Mouse (Mus musculus): ENCODE data around the gene Prkn. TPM values are rescaled to one million over a fixed set of nuclear protein-coding genes. Genes with fewer than 3 reads are reported as not detected.

Gene Prkn
- total RNA-seq, 2 experiments from 2014 or later, result 15.1 to 16.9 TPM

- intact Hi-C loops (cut with DNase I), result no loop called here
Observed at GRCm38 (mm10) chr17:11817886-11818285, 977.7 kb downstream of the Prkn start.

GRCm38 (mm10) chr17:11819506-11819905 is 979.3 kb downstream of the Prkn start:
- intact Hi-C loops (cut with DNase I), result no loop called here
- no peak for DNase-seq (ENCODE audit: extremely low spot score in 1 of 2, low spot score in 2 of 2)

More at GRCm38 (mm10) chr17:11817886-11818285, 977.7 kb downstream of the Prkn start:
- DNase-seq (ENCODE audit: extremely low spot score in 1 of 2, low spot score in 2 of 2), result no peak

DNA sequence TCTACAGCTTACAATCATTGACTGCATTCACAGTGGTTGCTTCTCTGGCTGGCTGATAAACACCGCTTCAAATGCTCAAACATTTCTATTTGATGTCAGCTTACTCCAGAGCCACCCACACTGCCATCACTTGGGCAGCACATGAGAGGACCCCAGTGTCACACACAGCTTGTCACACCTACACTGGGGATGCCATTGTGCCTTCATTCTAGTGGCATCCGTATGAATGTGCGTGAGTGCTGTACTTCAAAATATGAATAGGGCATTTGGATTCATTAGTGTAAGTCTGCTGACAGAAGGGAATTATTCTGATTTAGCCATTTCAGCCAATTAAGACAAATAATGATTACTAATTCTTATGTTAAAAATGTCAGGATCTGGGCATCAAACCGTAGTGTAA is 980.6 kb downstream of the Prkn start:
- no peak for DNase-seq (ENCODE audit: extremely low spot score in 1 of 2, low spot score in 2 of 2)
- intact Hi-C loops (cut with DNase I), result no loop called here

DNA sequence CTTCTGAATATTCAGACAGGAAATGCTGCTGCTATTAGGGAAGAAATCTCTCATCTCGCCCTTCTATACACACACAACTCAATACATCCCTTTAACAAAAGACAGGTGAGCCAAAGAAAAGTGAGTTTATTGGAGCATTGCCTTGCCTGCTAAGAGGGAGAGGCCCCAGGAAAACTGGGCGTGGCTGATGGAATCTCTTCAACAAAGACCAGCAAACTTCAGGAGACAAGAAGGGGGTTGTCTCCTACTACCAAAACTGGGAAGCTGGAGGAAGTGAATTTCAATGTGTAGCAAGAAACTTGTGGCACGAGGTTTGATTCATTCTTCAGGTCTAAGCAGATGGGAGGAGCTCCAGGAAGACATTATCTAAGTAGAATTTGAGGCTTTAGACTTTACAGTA is 989.3 kb downstream of the Prkn start:
- no peak for DNase-seq (ENCODE audit: extremely low spot score in 1 of 2, low spot score in 2 of 2)
- intact Hi-C loops (cut with DNase I), result no loop called here

GRCm38 (mm10) chr17:11837121-11837520 is 996.9 kb downstream of the Prkn start:
- DNase-seq (ENCODE audit: extremely low spot score in 1 of 2, low spot score in 2 of 2), result no peak
- intact Hi-C loops (cut with DNase I), result no loop called here

- no peak for DNase-seq (ENCODE audit: extremely low spot score in 1 of 2, low spot score in 2 of 2)
- intact Hi-C loops (cut with DNase I), result no loop called here
Observed at GRCm38 (mm10) chr17:11844436-11844835, 1004.3 kb downstream of the Prkn start.

- intact Hi-C loops (cut with DNase I), result no loop called here
- no peak for DNase-seq (ENCODE audit: extremely low spot score in 1 of 2, low spot score in 2 of 2)
Observed at GRCm38 (mm10) chr17:11844989-11845388, 1004.8 kb downstream of the Prkn start.

DNA sequence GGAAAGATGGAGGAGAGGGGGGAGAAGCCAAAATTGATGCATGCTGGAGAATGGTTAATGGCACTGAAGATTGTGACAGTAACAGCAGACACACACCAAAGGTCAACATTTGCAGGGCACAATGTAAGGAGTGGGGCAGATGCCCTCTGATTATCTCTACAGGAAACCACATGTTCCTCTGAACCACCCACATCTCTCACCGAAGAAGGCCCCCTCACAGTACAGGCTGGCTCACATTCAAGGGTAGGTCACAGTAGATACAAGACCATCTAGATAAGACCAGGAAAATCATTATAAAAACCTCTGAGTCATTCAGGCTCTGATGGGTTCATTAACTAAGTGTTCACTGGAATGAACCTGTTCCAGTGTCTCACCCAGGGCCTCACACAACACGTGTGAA is 1005.3 kb downstream of the Prkn start:
- intact Hi-C loops (cut with DNase I), result no loop called here
- DNase-seq (ENCODE audit: extremely low spot score in 1 of 2, low spot score in 2 of 2), result no peak

DNA sequence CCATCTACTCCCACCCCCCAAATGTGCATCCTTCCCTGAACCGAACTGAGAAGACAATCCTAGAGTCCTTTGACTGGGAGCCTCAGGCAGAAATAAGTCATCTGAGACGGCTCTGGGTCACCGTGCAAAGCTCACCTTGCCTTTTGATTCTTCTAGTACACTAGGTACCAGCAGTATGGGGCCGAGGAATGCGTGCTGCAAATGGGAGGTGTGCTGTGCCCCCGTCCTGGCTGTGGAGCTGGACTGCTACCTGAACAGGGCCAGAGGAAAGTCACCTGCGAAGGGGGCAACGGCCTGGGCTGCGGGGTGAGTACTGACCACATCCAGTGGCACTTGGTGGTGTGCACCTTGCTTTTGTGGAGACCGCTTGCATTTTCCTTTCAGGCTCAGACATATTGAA is 1014.4 kb downstream of the Prkn start:
- intact Hi-C loops (cut with DNase I), result no loop called here
- no peak for DNase-seq (ENCODE audit: extremely low spot score in 1 of 2, low spot score in 2 of 2)

DNA sequence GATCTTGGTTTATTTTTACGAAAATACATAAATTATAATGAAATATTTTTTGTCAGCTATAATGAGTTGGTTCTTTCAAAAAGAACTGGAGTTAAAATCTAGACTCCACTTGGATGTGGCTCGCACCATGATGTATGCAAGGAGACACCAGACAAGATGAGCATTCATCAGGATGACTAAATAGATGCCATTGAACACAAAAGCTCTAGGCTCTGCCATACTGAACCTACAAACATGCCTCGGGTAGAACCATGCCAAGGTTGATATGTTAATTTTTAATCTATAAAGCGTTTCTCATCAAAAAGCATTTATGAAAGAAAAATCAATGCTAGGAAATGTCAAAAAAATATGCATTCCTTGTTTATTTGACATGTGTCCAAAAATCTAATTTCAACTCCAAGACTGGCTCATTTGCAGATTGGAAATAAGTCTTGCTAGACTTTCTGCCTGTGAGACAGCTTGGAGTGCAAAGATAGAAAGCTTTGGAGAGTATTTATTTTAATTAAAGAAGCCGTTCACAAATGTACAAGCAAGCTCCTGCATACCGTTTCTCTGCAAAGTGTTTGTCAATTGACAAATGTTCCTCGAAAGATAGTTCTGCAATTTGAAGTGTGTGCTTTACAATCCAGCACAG is 1018.7 kb downstream of the Prkn start:
- intact Hi-C loops (cut with DNase I), result no loop called here
- DNase-seq (ENCODE audit: extremely low spot score in 1 of 2, low spot score in 2 of 2), result no peak

- intact Hi-C loops (cut with DNase I), result no loop called here
- peak in 1 of 2 experiments; percentile 25 for DNase-seq (ENCODE audit: extremely low spot score in 1 of 2, low spot score in 2 of 2)
Observed at GRCm38 (mm10) chr17:11861178-11861577, 1021.0 kb downstream of the Prkn start.

- DNase-seq (ENCODE audit: extremely low spot score in 1 of 2, low spot score in 2 of 2), result no peak
- intact Hi-C loops (cut with DNase I), result no loop called here
Observed at GRCm38 (mm10) chr17:11862360-11862759, 1022.2 kb downstream of the Prkn start.

DNA sequence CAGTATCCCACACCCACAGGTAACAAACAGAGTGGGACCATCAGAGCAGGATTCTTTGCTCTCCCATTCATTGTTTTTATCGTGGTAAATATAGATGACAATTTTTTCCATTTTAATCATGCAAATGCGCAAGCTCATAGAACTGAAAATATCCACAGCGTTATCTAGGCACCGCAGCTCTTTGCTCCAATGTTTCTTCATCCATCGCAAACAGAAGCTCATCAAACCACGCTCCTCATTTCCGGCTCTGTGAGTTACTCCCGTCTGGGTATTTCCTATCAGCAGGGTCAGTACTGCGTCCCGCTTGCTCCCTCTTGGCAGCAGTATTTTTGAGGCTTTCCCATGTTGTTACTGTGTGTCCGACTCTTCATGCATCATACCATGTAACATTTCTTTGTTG is 1022.8 kb downstream of the Prkn start:
- DNase-seq (ENCODE audit: extremely low spot score in 1 of 2, low spot score in 2 of 2), result no peak
- intact Hi-C loops (cut with DNase I), result no loop called here

- DNase-seq (ENCODE audit: extremely low spot score in 1 of 2, low spot score in 2 of 2), result no peak
- intact Hi-C loops (cut with DNase I), result no loop called here
Observed at GRCm38 (mm10) chr17:11866231-11866630, 1026.0 kb downstream of the Prkn start.

DNA sequence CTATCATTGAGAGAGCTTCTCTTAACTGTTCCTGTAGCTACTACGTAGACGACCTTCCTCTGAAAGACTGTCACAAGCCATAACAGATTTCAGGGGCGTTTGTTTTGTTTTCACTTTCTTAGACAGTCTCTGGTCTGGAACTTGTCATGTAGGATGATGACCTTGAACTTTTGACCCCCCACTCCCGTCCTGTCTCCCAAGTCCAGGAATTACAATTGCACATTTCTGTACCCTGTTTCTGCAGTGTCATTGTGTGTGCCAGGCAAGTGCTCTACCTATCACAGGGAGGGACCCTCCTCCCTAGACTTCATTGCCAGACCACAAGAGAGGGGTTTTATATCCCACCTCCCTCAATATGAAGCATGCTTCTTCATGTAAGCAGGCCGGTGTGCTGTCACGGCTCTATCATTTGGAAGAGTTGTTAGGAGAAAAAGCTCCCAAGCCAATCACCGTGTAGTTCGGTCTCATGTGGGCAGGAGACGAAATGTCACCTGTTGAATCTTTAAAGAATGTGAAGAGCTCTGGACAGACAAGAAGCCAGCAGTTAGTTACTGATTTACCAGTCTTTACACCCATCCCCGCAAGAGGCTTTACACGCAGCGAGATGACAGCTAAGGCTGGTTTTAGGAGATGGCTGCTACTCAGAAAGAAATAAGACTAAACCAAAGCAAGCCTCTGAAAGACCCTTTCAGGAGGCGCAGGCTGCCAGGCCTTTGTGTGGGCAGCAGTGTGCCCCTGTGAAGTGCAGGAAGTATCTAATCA is 1027.3 kb downstream of the Prkn start:
- DNase-seq (ENCODE audit: extremely low spot score in 1 of 2, low spot score in 2 of 2), result no peak

DNA sequence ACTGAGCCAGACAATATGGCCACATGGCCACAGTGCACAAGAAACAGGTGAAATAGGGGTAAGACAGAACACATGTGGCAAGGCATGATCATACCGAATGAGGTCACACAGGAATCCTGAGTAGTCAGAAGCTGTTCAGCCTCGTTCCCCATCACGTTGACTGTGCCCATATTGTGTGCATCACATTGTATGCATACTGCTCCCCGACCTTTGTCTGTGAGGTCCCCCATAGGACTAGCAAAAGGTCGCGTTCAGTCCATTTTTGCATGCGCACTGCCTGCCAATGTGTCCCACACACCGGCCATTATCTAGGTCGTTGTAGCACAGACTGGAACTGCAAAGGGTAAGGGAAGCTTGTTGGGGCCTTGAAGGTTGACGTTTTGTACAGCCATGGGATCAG is 1030.4 kb downstream of the Prkn start:
- intact Hi-C loops (cut with DNase I), result no loop called here
- DNase-seq (ENCODE audit: extremely low spot score in 1 of 2, low spot score in 2 of 2), result no peak

More for the DNA sequence above, 1027.3 kb downstream of the Prkn start:
- intact Hi-C loops (cut with DNase I), result no loop called here

DNA sequence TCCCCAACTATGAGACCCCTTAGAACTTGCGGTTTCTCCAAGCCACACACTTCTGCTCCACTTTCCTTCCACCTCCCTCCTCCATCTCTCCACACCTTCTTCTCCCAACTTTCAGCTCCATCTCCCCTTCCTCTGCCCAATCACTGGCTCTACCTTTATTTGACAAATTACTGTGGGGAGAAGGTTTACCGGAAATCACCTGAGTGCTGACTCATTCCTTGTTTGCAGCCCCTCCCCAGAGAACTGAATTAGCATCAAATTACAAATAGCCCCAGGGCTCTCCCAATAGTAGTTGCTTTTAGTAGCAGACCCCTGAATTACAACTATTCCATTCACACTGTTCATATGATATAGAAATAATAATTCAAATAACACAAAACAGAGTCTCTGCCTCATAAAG is 1036.1 kb downstream of the Prkn start:
- intact Hi-C loops (cut with DNase I), result no loop called here
- no peak for DNase-seq (ENCODE audit: extremely low spot score in 1 of 2, low spot score in 2 of 2)

- DNase-seq (ENCODE audit: extremely low spot score in 1 of 2, low spot score in 2 of 2), result no peak
- intact Hi-C loops (cut with DNase I), result no loop called here
Observed at GRCm38 (mm10) chr17:11881110-11881820, 1041.1 kb downstream of the Prkn start.

GRCm38 (mm10) chr17:11885601-11886000 is 1045.4 kb downstream of the Prkn start:
- intact Hi-C loops (cut with DNase I), result no loop called here
- DNase-seq (ENCODE audit: extremely low spot score in 1 of 2, low spot score in 2 of 2), result no peak

GRCm38 (mm10) chr17:11886963-11887362 is 1046.8 kb downstream of the Prkn start:
- DNase-seq (ENCODE audit: extremely low spot score in 1 of 2, low spot score in 2 of 2), result no peak
- intact Hi-C loops (cut with DNase I), result no loop called here
